Mouse (Mus musculus) testis, adult 2 months (tissue): ENCODE measurements at regions not wholly inside any gene's neighbourhood (a gene's known extent, or its start where the extent isn't known, plus 50 kb on each side); places are given as distances from the start of the nearest gene placed in this dataset.

Experiments used
- CTCF ChIP-seq: fragments of 200-500 bp; IDR thresholded peaks from 2 replicates; pipeline ENCODE4 v1.5.1; 2012; ENCODE audit warnings: low read depth, mild to moderate bottlenecking, inconsistent platforms, low read length, moderate library complexity; ENCODE audit not compliant: control insufficient read depth, insufficient read depth, insufficient replicate concordance
- POLR2A ChIP-seq: fragments of 200-500 bp; IDR thresholded peaks from 2 replicates; pipeline ENCODE4 v1.6.1; 2012; ENCODE audit warnings: low read depth, mild to moderate bottlenecking, inconsistent platforms, low read length, moderate library complexity; ENCODE audit not compliant: control insufficient read depth

DNA sequence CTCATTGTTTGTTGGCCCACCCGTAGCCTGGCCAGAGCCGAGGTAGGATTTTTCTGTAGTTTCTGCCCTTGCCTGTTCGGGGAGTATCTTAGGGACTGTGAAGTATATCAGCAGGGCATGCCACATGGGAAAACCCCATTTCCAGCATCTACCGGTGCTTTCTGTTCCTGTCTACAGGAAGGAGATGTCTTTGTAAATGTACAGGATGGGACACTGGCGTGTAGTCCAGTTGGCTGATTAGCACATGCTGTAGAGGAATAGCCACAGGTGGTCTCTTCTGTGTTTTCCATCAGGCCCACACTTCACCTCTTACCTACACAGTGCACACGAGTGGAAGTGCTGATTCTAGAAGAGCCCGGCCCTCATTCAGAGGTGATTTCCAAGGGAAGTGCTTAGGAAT lies 301.4 kb downstream of the Ets1 start:
- TF ChIP-seq POLR2A (no peak), CTCF (no peak)
